Mouse (Mus musculus): Measurements from ENCODE around the gene Grip1. TPM values are rescaled to one million over a fixed set of nuclear protein-coding genes. Genes with fewer than 3 reads are reported as not detected.

The Grip1 gene
- polyA plus RNA-seq, 1 experiment from 2014 or later = 18.5 TPM

GRCm38 (mm10) chr10:119573134-119573533 lies 119.5 kb downstream of the Grip1 start:
- DNase-seq (ENCODE audit: low spot score) = no peak
- H3K9me3 ChIP-seq (ENCODE audit: control insufficient read depth, low read length) = no peaks in the 10 kb centered on the region
- H3K4me2 ChIP-seq (replicated peaks) = no peak overlapping the region
- H3K4me1 ChIP-seq (replicated peaks; ENCODE audit: control insufficient read depth, insufficient read depth, low read length) = no peaks in the 10 kb centered on the region
- no peak for ATAC-seq (ENCODE audit: low FRiP score)
- no peak overlapping the region for H3K9ac ChIP-seq
- no peaks in the 10 kb centered on the region for H3K27me3 ChIP-seq (ENCODE audit: control insufficient read depth, insufficient read depth, low read length)
- H3K36me3 ChIP-seq (replicated peaks; ENCODE audit: control insufficient read depth, insufficient read depth) = no peaks in the 10 kb centered on the region
- no peak overlapping the region for H3K4me3 ChIP-seq (replicated peaks; ENCODE audit: low read length)
- no peak overlapping the region for H3K27ac ChIP-seq
- 94% methylated on average over 9 of the region's 9 CpGs for WGBS

- H3K4me2 ChIP-seq (replicated peaks) = no peak overlapping the region
- no peak overlapping the region for H3K4me3 ChIP-seq (replicated peaks; ENCODE audit: low read length)
- WGBS = 83% methylated on average over 1 of the region's 1 CpGs
- H3K9ac ChIP-seq = no peak overlapping the region
- H3K27me3 ChIP-seq (ENCODE audit: control insufficient read depth, insufficient read depth, low read length) = no peaks in the 10 kb centered on the region
- ATAC-seq (ENCODE audit: low FRiP score) (no peak), DNase-seq (ENCODE audit: low spot score) (no peak)
- H3K9me3 ChIP-seq (ENCODE audit: control insufficient read depth, low read length) = no peaks in the 10 kb centered on the region
- no peaks in the 10 kb centered on the region for H3K4me1 ChIP-seq (replicated peaks; ENCODE audit: control insufficient read depth, insufficient read depth, low read length)
- H3K36me3 ChIP-seq (replicated peaks; ENCODE audit: control insufficient read depth, insufficient read depth) = no peaks in the 10 kb centered on the region
- no peak overlapping the region for H3K27ac ChIP-seq
Measured at GRCm38 (mm10) chr10:119575780-119576179, 122.2 kb downstream of the Grip1 start.

GRCm38 (mm10) chr10:119580024-119580423 lies 126.4 kb downstream of the Grip1 start:
- DNase-seq (ENCODE audit: low spot score) (no peak), ATAC-seq (ENCODE audit: low FRiP score) (no peak)
- H3K9ac ChIP-seq = no peak overlapping the region
- H3K4me3 ChIP-seq (replicated peaks; ENCODE audit: low read length) = no peak overlapping the region
- no peaks in the 10 kb centered on the region for H3K9me3 ChIP-seq (ENCODE audit: control insufficient read depth, low read length)
- no peak overlapping the region for H3K27ac ChIP-seq
- no peaks in the 10 kb centered on the region for H3K27me3 ChIP-seq (ENCODE audit: control insufficient read depth, insufficient read depth, low read length)
- H3K4me1 ChIP-seq (replicated peaks; ENCODE audit: control insufficient read depth, insufficient read depth, low read length) = no peaks in the 10 kb centered on the region
- H3K4me2 ChIP-seq (replicated peaks) = no peak overlapping the region
- WGBS = 76% methylated on average over 4 of the region's 4 CpGs
- no peaks in the 10 kb centered on the region for H3K36me3 ChIP-seq (replicated peaks; ENCODE audit: control insufficient read depth, insufficient read depth)

GRCm38 (mm10) chr10:119584666-119585065 lies 131.0 kb downstream of the Grip1 start:
- DNase-seq (ENCODE audit: low spot score) (no peak), ATAC-seq (ENCODE audit: low FRiP score) (no peak)
- Histone ChIP-seq H3K9me3 (ENCODE audit: control insufficient read depth, low read length) (no peaks in the 10 kb centered on the region), H3K4me1 (replicated peaks; ENCODE audit: control insufficient read depth, insufficient read depth, low read length) (no peaks in the 10 kb centered on the region), H3K27me3 (ENCODE audit: control insufficient read depth, insufficient read depth, low read length) (no peaks in the 10 kb centered on the region), H3K9ac (no peak overlapping the region), H3K4me3 (replicated peaks; ENCODE audit: low read length) (no peak overlapping the region), H3K36me3 (replicated peaks; ENCODE audit: control insufficient read depth, insufficient read depth) (no peaks in the 10 kb centered on the region), H3K27ac (no peak overlapping the region), H3K4me2 (replicated peaks) (no peak overlapping the region)
- 84% methylated on average over 6 of the region's 6 CpGs for WGBS

- Histone ChIP-seq H3K27me3 (ENCODE audit: control insufficient read depth, insufficient read depth, low read length) (no peaks in the 10 kb centered on the region), H3K4me3 (replicated peaks; ENCODE audit: low read length) (no peak overlapping the region), H3K4me1 (replicated peaks; ENCODE audit: control insufficient read depth, insufficient read depth, low read length) (no peaks in the 10 kb centered on the region), H3K9ac (no peak overlapping the region), H3K27ac (no peak overlapping the region), H3K36me3 (replicated peaks; ENCODE audit: control insufficient read depth, insufficient read depth) (no peaks in the 10 kb centered on the region), H3K4me2 (replicated peaks) (no peak overlapping the region), H3K9me3 (ENCODE audit: control insufficient read depth, low read length) (no peaks in the 10 kb centered on the region)
- ATAC-seq (ENCODE audit: low FRiP score) = no peak
- WGBS = 79% methylated on average over 3 of the region's 3 CpGs
- DNase-seq (ENCODE audit: low spot score) = no peak
Measured at GRCm38 (mm10) chr10:119586976-119587375, 133.3 kb downstream of the Grip1 start.

GRCm38 (mm10) chr10:119596822-119597221 lies 143.2 kb downstream of the Grip1 start:
- no peak overlapping the region for H3K27ac ChIP-seq
- no peaks in the 10 kb centered on the region for H3K4me1 ChIP-seq (replicated peaks; ENCODE audit: control insufficient read depth, insufficient read depth, low read length)
- WGBS = 83% methylated on average over 5 of the region's 5 CpGs
- no peak overlapping the region for H3K9ac ChIP-seq
- H3K27me3 ChIP-seq (ENCODE audit: control insufficient read depth, insufficient read depth, low read length) = no peaks in the 10 kb centered on the region
- ATAC-seq (ENCODE audit: low FRiP score) = no peak
- H3K9me3 ChIP-seq (ENCODE audit: control insufficient read depth, low read length) = no peaks in the 10 kb centered on the region
- H3K36me3 ChIP-seq (replicated peaks; ENCODE audit: control insufficient read depth, insufficient read depth) = no peaks in the 10 kb centered on the region
- DNase-seq (ENCODE audit: low spot score) = no peak
- H3K4me2 ChIP-seq (replicated peaks) = no peak overlapping the region
- no peak overlapping the region for H3K4me3 ChIP-seq (replicated peaks; ENCODE audit: low read length)

GRCm38 (mm10) chr10:119607501-119607900 lies 153.9 kb downstream of the Grip1 start:
- Histone ChIP-seq H3K27me3 (ENCODE audit: control insufficient read depth, insufficient read depth, low read length) (no peaks in the 10 kb centered on the region), H3K4me3 (replicated peaks; ENCODE audit: low read length) (no peak overlapping the region), H3K9me3 (ENCODE audit: control insufficient read depth, low read length) (no peaks in the 10 kb centered on the region), H3K36me3 (replicated peaks; ENCODE audit: control insufficient read depth, insufficient read depth) (no peaks in the 10 kb centered on the region), H3K9ac (no peak overlapping the region), H3K4me1 (replicated peaks; ENCODE audit: control insufficient read depth, insufficient read depth, low read length) (no peaks in the 10 kb centered on the region), H3K27ac (no peak overlapping the region), H3K4me2 (replicated peaks) (no peak overlapping the region)
- ATAC-seq (ENCODE audit: low FRiP score) = no peak
- 92% methylated on average over 6 of the region's 6 CpGs for WGBS
- DNase-seq (ENCODE audit: low spot score) = no peak

- 88% methylated on average over 7 of the region's 7 CpGs for WGBS
- Histone ChIP-seq H3K27me3 (ENCODE audit: control insufficient read depth, insufficient read depth, low read length) (no peaks in the 10 kb centered on the region), H3K36me3 (replicated peaks; ENCODE audit: control insufficient read depth, insufficient read depth) (no peaks in the 10 kb centered on the region)
Measured at GRCm38 (mm10) chr10:119608998-119609397, 155.4 kb downstream of the Grip1 start.

GRCm38 (mm10) chr10:119610279-119610895 lies 156.8 kb downstream of the Grip1 start:
- no peak overlapping the region for H3K27ac ChIP-seq
- H3K4me1 ChIP-seq (replicated peaks; ENCODE audit: control insufficient read depth, insufficient read depth, low read length) = peaks cover 3% of the 10 kb centered on the region; the same call in 1 of the 2 replicates
- H3K9me3 ChIP-seq (ENCODE audit: control insufficient read depth, low read length) = no peaks in the 10 kb centered on the region
- WGBS = 69% methylated on average over 9 of the region's 9 CpGs
- no peaks in the 10 kb centered on the region for H3K27me3 ChIP-seq (ENCODE audit: control insufficient read depth, insufficient read depth, low read length)
- H3K9ac ChIP-seq = no peak overlapping the region
- no peak for ATAC-seq (ENCODE audit: low FRiP score)
- no peak for DNase-seq (ENCODE audit: low spot score)
- H3K36me3 ChIP-seq (replicated peaks; ENCODE audit: control insufficient read depth, insufficient read depth) = no peaks in the 10 kb centered on the region
- H3K4me2 ChIP-seq (replicated peaks) = no peak overlapping the region
- H3K4me3 ChIP-seq (replicated peaks; ENCODE audit: low read length) = no peak overlapping the region

More at GRCm38 (mm10) chr10:119608998-119609397, 155.4 kb downstream of the Grip1 start:
- Histone ChIP-seq H3K9ac (no peak overlapping the region), H3K4me1 (replicated peaks; ENCODE audit: control insufficient read depth, insufficient read depth, low read length) (no peaks in the 10 kb centered on the region), H3K9me3 (ENCODE audit: control insufficient read depth, low read length) (no peaks in the 10 kb centered on the region), H3K27ac (no peak overlapping the region), H3K4me2 (replicated peaks) (no peak overlapping the region), H3K4me3 (replicated peaks; ENCODE audit: low read length) (no peak overlapping the region)
- ATAC-seq (ENCODE audit: low FRiP score) (no peak), DNase-seq (ENCODE audit: low spot score) (no peak)

GRCm38 (mm10) chr10:119612034-119612433 lies 158.4 kb downstream of the Grip1 start:
- no peak for DNase-seq (ENCODE audit: low spot score)
- H3K9ac ChIP-seq = no peak overlapping the region
- H3K4me3 ChIP-seq (replicated peaks; ENCODE audit: low read length) = no peak overlapping the region
- H3K36me3 ChIP-seq (replicated peaks; ENCODE audit: control insufficient read depth, insufficient read depth) = no peaks in the 10 kb centered on the region
- peaks cover 8% of the 10 kb centered on the region; the same call in 1 of the 2 replicates for H3K4me1 ChIP-seq (replicated peaks; ENCODE audit: control insufficient read depth, insufficient read depth, low read length)
- no peaks in the 10 kb centered on the region for H3K27me3 ChIP-seq (ENCODE audit: control insufficient read depth, insufficient read depth, low read length)
- no peaks in the 10 kb centered on the region for H3K9me3 ChIP-seq (ENCODE audit: control insufficient read depth, low read length)
- H3K4me2 ChIP-seq (replicated peaks) = no peak overlapping the region
- H3K27ac ChIP-seq = no peak overlapping the region
- no peak for ATAC-seq (ENCODE audit: low FRiP score)
- 86% methylated on average over 5 of the region's 5 CpGs for WGBS

All from hindbrain, embryonic 14.5 days (tissue).